Mouse (Mus musculus) cortical plate, adult 2 months (tissue): Measurements from ENCODE around the gene Lrrc30. TPM values are rescaled to one million over a fixed set of nuclear protein-coding genes. Genes with fewer than 3 reads are reported as not detected.

Source experiments
- H3K27ac ChIP-seq: fragments of 200-500 bp; 2 replicates; pipeline ENCODE4 v1.5.1; 2012; ENCODE audit warnings: low read length, control low read depth, inconsistent platforms; ENCODE audit not compliant: insufficient read depth
- H3K4me1 ChIP-seq: fragments of 200-500 bp; 2 replicates; pipeline ENCODE4 v1.6.1; 2011; ENCODE audit warnings: low read length; ENCODE audit not compliant: control insufficient read depth, insufficient read depth
- H3K4me3 ChIP-seq: fragments of 200-500 bp; 2 replicates; pipeline ENCODE4 v1.5.1; 2011; ENCODE audit warnings: mild to moderate bottlenecking, low read length, control low read depth; ENCODE audit not compliant: insufficient read depth
- CTCF ChIP-seq: fragments of 200-500 bp; IDR thresholded peaks from 2 replicates; pipeline ENCODE4 v1.5.1; 2011; ENCODE audit warnings: mild to moderate bottlenecking, control low read depth, low read length; ENCODE audit not compliant: insufficient read depth; ENCODE audit errors: extremely low read depth
- POLR2A ChIP-seq: fragments of 200-500 bp; IDR thresholded peaks from 2 replicates; pipeline ENCODE4 v1.6.1; 2011; ENCODE audit warnings: mild to moderate bottlenecking, low read length, control low read depth; ENCODE audit not compliant: insufficient read depth; ENCODE audit errors: extremely low read depth
- polyA plus RNA-seq: library from polyadenylated mRNA; depleted of rRNA; stranded (reverse); fragments of >200 nt; gene quantifications from 2 replicates; pipeline ENCODE4 v1.2.3, GENCODE M21; 2012; rRNA removed

Lrrc30 gene
- polyA plus RNA-seq, 1 experiment, result not detected

- Histone ChIP-seq H3K27ac (no peak overlapping the region), H3K4me1 (no peaks in the 10 kb centered on the region), H3K4me3 (no peak overlapping the region)
- TF ChIP-seq POLR2A, result no peak
- TF ChIP-seq CTCF, result peak; percentile 74
These were observed 47.5 kb downstream of the Lrrc30 start for GRCm38 (mm10) chr17:67584937-67585579.

DNA sequence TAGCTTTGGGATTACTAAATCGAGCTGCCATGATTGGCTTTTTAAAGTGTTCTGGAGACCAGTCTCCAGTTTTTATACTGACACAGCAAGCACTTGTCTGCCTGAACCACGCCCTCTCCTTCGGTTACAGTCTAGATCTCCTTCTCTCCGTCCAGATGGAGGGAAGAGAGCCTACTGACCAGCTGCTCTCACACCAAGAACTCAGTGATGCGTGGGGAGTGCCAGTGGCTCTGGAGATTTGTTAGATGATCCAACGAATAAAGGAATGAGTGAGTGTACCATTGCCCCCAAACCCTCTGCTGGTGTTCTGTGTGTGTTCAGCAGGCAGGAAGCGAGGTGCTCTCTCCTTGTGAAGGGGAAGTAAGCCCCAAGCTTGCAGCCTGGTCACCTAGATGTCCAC, 48.0 kb downstream of the Lrrc30 start:
- TF ChIP-seq POLR2A (no peak), CTCF (no peak)
- no peak overlapping the region for H3K27ac ChIP-seq
- H3K4me1 ChIP-seq, result no peaks in the 10 kb centered on the region
- no peak overlapping the region for H3K4me3 ChIP-seq

- Histone ChIP-seq H3K27ac (no peak overlapping the region), H3K4me3 (no peak overlapping the region), H3K4me1 (no peaks in the 10 kb centered on the region)
- no peak for TF ChIP-seq POLR2A
- no peak for TF ChIP-seq CTCF
These were observed 49.1 kb downstream of the Lrrc30 start for GRCm38 (mm10) chr17:67583422-67583821.

GRCm38 (mm10) chr17:67582681-67583356, 49.7 kb downstream of the Lrrc30 start:
- Histone ChIP-seq H3K4me1 (no peaks in the 10 kb centered on the region), H3K27ac (no peak overlapping the region), H3K4me3 (no peak overlapping the region)
- no peak for TF ChIP-seq POLR2A
- TF ChIP-seq CTCF, result no peak

- H3K4me1 ChIP-seq, result no peaks in the 10 kb centered on the region
- H3K27ac ChIP-seq, result no peak overlapping the region
- no peak for TF ChIP-seq POLR2A
- no peak for TF ChIP-seq CTCF
- no peak overlapping the region for H3K4me3 ChIP-seq
These were observed 50.7 kb downstream of the Lrrc30 start for GRCm38 (mm10) chr17:67581839-67582238.

Other genes starting within 250 kb of the Lrrc30 start
- 1.2 and 1.3 TPM in 2 replicates for gene Lama1, start 64.5 kb upstream of the Lrrc30 start, polyA plus RNA-seq